ENCODE assay signal across 9 mouse cellular contexts in the genomic region with DNA sequence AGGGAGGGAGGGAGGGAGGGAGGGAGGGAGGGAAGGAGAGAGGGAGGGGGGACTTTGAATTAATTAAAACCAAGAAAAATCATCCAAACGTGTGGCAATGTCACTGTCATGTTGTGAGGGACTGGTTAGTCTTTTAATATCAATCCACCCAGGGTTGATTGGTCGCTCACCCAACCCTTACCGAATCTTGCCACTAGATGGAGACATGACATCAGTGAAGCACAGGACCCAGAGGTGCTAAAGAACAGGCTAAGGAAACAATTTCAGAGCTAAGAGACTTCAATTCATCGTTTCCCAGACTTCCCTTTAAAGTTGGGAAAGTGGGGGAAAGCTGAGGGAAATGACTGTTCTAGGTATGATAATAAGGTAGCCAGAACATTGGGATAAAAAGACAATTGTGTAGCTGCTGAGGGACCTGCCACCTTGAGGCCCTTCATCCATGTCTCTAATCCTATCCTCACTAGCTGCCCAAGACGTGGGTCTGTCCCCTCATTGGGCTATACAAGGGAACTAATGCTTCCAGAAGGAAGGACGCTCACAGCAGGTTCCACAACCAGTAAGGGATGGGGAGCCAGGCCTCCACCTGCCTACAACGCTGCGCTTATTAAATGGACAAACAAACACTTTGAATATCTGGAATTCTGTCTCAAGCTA.
DNase-seq lines count a peak whose midpoint lies in the region; ATAC-seq and TF ChIP-seq lines count a peak whose summit lies in the region.
"Had no signal": no experiment of that assay in that cellular context is flagged by ENCODE, and none has a peak within 500 bp of the region (broad histone marks: within the 10 kb centered on the region; RNA-seq: fewer than 3 reads in every experiment).

No protein-coding gene starts in this region.

- peak; percentile 78 for ATAC-seq in forebrain, embryonic 14.5 days
- peak; percentile 76; the same call in 1 of the 2 replicates for ATAC-seq in hindbrain, postnatal 0 days
- ATAC-seq in megakaryocyte progenitor cell, adult 5-6 weeks (replicated peaks; ENCODE audit: poor library complexity), result peak; percentile 80

- WGBS in forebrain, embryonic 14.5 days, result 42% methylated on average over 8 of the region's 8 CpGs
- 39% methylated on average over 8 of the region's 8 CpGs for WGBS in hindbrain, postnatal 0 days

- no peak overlapping the region for H3K9ac ChIP-seq in forebrain, embryonic 14.5 days (ENCODE audit: low read length)
- H3K9ac ChIP-seq in hindbrain, postnatal 0 days (replicated peaks; ENCODE audit: low read length), result no peak overlapping the region

- H3K4me3 ChIP-seq in forebrain, embryonic 14.5 days (ENCODE audit: low read depth, low read length), result no peak overlapping the region
- H3K4me3 ChIP-seq in hindbrain, postnatal 0 days (ENCODE audit: low read length), result no peak overlapping the region
- H3K4me3 ChIP-seq: erythroblast, embryonic 14.5 days had no signal

- no peaks in the 10 kb centered on the region for H3K9me3 ChIP-seq in forebrain, embryonic 14.5 days (replicated peaks; ENCODE audit: control insufficient read depth, low read length)
- no peaks in the 10 kb centered on the region for H3K9me3 ChIP-seq in hindbrain, postnatal 0 days (ENCODE audit: low read length)

- H3K27me3 ChIP-seq in forebrain, embryonic 14.5 days (replicated peaks; ENCODE audit: control insufficient read depth, insufficient read depth, low read length), result no peaks in the 10 kb centered on the region
- H3K27me3 ChIP-seq in hindbrain, postnatal 0 days (ENCODE audit: insufficient read depth, low read length), result no peaks in the 10 kb centered on the region

- peaks cover 3% of the 10 kb centered on the region; the same call in 1 of the 2 replicates for H3K4me1 ChIP-seq in forebrain, embryonic 14.5 days (ENCODE audit: control insufficient read depth, insufficient read depth, low read length)
- peaks cover 2% of the 10 kb centered on the region; the same call in 1 of the 2 replicates for H3K4me1 ChIP-seq in hindbrain, postnatal 0 days (ENCODE audit: insufficient read depth, low read length)

- DNase-seq in right cerebral cortex, adult 18-20 months, result peak; percentile 62
- DNase-seq in right cerebral cortex, postnatal 36 days (ENCODE audit: low spot score in 2 of 2), result no peak
- DNase-seq in c-Kit-positive CD71-positive TER-119-positive erythroid progenitor cells, embryonic 14.5 days (ENCODE audit: low spot score), result peak; percentile 65
- peak; percentile 88 for DNase-seq in forebrain, embryonic 14.5 days (ENCODE audit: low spot score)
- DNase-seq in hindbrain, postnatal 0 days (ENCODE audit: low spot score), result peak; percentile 87
- peak; percentile 38 to 68 for DNase-seq in layer of hippocampus, postnatal 25 days (ENCODE audit: extremely low spot score in 1 of 2, low spot score in 1 of 2)
- peak; percentile 54 for DNase-seq in skeletal muscle tissue, adult 2 months (ENCODE audit: low read depth, low spot score)

- 0 out of 2 replicates have a peak, but pooled peaks cover 4% of the 10 kb centered on the region for H3K36me3 ChIP-seq in forebrain, embryonic 14.5 days (ENCODE audit: control insufficient read depth, insufficient read depth, low read length)
- H3K36me3 ChIP-seq in hindbrain, postnatal 0 days (ENCODE audit: insufficient read depth, low read length), result no peaks in the 10 kb centered on the region

- peak; percentile 88 for TF ChIP-seq CTCF in hindbrain, postnatal 0 days (IDR thresholded peaks at IDR 0.05; ENCODE audit: low read depth)

- H3K4me2 ChIP-seq in forebrain, embryonic 14.5 days (ENCODE audit: low read length), result no peak overlapping the region
- no peak overlapping the region for H3K4me2 ChIP-seq in hindbrain, postnatal 0 days (ENCODE audit: low read depth, low read length)

- no peak overlapping the region for H3K27ac ChIP-seq in forebrain, embryonic 14.5 days (ENCODE audit: low read depth, low read length)
- H3K27ac ChIP-seq in hindbrain, postnatal 0 days, result no peak overlapping the region

Comparison
In these comparisons a context has a peak if more than half of its experiments do, and no peak if none do; other contexts are left out.
1. DNase-seq: peak in right cerebral cortex, adult 18-20 months (single experiment), c-Kit-positive CD71-positive TER-119-positive erythroid progenitor cells, embryonic 14.5 days (single experiment), forebrain, embryonic 14.5 days (single experiment), hindbrain, postnatal 0 days (single experiment), layer of hippocampus, postnatal 25 days (2 of 2) and skeletal muscle tissue, adult 2 months (single experiment); none in right cerebral cortex, postnatal 36 days (0 of 2).
2. Peak in every context shown above with its lines, with median percentiles within 50 percentile points of each other: ATAC-seq.